Mouse (Mus musculus): Measurements from ENCODE around the gene Cars2.

- TF ChIP-seq CTCF (IDR thresholded peaks at IDR 0.05; ENCODE audit: extremely low read depth, insufficient read depth, low read length) (no peak), POLR2A (IDR thresholded peaks at IDR 0.05; ENCODE audit: extremely low read depth, insufficient read depth, low read length) (no peak)
Measured at GRCm38 (mm10) chr8:11586374-11586745, 35.8 kb upstream of the Cars2 start.
